Mouse (Mus musculus): Measurements from ENCODE around the gene Sf1.

DNA sequence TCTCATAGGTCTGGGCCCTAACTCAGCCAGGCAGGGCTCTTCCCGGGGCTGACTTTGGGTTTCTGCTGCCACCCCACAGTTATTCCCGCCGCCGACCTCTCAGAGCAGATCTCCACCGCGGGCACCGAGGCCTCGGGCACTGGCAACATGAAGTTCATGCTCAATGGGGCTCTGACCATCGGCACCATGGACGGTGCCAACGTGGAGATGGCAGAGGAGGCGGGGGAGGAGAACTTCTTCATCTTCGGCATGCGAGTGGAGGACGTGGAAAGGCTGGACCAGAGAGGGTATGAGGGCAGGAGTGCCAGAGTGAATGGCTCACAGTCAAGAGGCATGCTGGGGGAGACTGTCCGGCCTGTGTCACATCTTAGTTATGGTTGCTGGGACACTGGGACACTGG is 30.1 kb downstream of the Sf1 start:
- TF ChIP-seq HCFC1 (IDR thresholded peaks at IDR 0.05; ENCODE audit: borderline replicate concordance, insufficient read depth, low read length) (no peak), MAFK (IDR thresholded peaks at IDR 0.05; ENCODE audit: insufficient read depth, low read depth, low read length) (no peak)
